Mouse (Mus musculus) heart, adult 9 months (tissue): ENCODE measurements around the gene Rictor.

Source experiments
- DNase-seq, 2 experiments: peaks; one replicate each; pipeline ENCODE4 v3.0.0; 2022; ENCODE audit warnings: low spot score in 2 of 2

The Rictor gene

DNA sequence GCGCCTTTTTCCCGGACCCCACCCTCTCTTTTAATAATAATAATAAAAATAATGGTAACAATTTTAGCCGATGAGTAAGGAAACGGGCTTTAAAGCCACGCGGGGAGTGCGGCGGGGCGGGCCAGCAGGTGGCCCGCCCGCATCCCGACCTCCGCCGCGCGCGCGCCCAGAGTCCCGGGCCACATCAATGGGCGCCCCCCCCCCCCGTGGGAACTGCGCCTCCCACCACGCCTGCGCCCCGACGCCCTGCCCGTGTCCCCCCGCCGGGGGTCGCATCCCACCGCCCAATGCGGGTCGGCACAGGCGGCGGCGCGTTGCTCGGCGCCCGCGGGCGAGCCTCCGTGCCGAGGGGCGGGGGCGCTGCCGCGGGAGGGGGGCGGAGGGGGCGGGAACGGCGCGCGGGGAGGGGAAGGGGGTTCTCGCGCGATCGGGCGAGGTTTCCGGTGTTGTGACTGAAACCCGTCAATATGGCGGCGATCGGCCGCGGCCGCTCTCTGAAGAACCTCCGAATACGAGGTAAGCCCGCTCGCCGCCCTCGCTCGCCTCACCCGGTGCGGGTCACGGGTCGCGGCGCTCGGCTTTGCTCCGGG is at the start of gene Rictor:
Gene Rictor, plus strand, starts transcription at position 444 of the 590 bp plus-strand sequence.
- DNase-seq = peak; percentile 65 to 76

DNA sequence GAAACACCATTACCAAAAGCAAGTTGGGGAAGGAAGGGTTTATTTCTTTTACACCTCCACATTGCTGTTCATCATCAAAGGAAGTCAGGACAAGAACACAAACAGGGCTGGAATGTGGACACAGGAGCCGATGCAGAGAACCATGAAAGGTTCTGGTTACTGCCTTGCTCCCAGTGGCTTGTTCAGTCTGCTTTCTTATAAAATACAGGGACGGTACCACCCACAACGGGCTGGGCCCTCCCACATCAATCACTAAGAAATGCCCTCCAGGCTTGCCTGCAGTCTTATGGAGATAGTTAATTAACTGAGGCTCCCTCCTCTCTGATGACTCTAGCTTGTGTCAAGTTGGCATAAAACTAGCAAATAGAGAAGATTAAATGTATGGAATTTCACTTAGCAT is 46.2 kb upstream of the Rictor start:
- no peak for DNase-seq

DNA sequence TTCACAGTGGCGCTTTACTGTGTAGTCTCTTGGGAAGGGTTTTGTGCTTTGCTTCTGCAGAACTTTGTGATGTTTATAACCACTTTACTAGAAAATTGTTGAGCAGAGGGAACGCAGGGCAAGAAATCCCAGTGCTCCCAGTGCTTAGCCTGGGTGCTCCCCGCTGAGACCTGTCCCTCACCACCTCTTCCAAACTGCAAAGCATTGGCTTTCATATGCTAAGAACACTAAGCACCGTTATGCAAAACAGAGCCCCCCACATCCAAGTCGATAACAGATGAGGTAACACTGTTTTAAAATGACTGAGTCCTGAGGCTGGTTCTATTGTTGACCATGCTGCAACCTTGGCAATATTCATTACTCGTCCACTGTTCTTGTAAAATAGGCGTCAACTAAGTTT is 44.2 kb upstream of the Rictor start:
- no peak for DNase-seq

DNA sequence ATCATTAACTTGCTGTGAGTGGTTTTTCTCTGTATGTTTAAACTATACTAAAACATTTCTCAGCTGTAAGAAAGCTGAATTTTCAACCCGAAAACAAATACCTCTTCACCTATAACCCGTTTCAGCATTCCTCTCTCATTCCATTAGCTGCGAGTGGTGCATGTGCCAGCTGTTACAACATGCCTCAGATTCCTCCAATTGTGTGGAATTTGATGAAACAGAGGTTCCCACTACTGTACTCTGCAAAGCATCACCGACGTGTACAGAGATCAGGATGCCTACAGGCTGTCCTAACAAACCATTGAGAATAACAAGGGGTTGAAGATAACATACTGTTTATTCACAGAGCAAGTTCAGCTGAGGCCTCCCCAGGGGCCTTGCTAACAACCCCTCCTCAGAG is 42.1 kb upstream of the Rictor start:
- DNase-seq = no peak

- DNase-seq = no peak
Measured at GRCm38 (mm10) chr15:6668793-6669437, 39.3 kb upstream of the Rictor start.

DNA sequence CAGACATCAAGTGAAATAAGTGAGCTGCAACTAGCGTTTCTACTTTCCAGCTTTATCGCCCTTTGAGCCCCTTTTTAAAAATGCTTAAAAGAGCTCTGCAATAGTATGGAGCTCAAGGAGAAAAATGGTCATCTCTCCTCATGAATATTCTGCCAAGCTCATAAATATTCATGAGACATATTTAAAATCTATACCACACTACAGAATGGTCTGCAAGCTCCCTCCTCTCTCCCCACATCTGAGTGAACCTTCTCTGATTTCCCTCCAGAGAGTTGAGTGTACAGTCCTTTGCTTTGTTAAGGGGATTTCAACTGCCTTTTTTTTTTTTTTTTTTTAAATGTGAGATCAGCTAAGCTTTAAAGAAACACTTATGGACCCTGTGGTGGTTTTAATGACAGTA is 29.7 kb upstream of the Rictor start:
- DNase-seq = no peak

GRCm38 (mm10) chr15:6702164-6702563 is 6.0 kb upstream of the Rictor start:
- no peak for DNase-seq

GRCm38 (mm10) chr15:6705351-6705901 is 2.8 kb upstream of the Rictor start:
- no peak for DNase-seq

DNA sequence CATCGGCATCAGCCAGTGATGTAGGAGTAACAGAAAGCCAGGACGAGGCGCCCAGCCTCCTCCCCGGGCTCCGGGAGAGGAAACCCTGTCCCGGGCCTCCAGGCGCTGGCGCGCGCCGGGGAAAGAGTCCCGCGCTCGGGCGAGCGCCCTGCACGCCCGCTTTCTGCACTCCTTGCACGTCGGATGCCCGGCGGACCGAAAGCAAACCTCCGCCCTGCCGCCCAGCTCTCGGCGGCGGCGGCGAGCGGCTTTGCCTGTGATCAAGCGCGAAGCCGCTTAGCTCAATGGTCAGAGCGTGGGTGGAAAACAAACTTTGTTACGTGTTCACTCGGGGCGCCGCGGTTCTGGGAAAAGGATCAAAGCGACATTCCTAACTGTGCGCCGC is 636 bp upstream of the Rictor start:
- peak; percentile 55 to 68 for DNase-seq

- DNase-seq = no peak
Measured at GRCm38 (mm10) chr15:6708526-6709441, 605 bp downstream of the Rictor start.

- no peak for DNase-seq
Measured at GRCm38 (mm10) chr15:6709618-6710017, 1.4 kb downstream of the Rictor start.

GRCm38 (mm10) chr15:6710341-6710740 is 2.2 kb downstream of the Rictor start:
- DNase-seq = no peak

- no peak for DNase-seq
Measured at GRCm38 (mm10) chr15:6711226-6711625, 3.0 kb downstream of the Rictor start.

DNA sequence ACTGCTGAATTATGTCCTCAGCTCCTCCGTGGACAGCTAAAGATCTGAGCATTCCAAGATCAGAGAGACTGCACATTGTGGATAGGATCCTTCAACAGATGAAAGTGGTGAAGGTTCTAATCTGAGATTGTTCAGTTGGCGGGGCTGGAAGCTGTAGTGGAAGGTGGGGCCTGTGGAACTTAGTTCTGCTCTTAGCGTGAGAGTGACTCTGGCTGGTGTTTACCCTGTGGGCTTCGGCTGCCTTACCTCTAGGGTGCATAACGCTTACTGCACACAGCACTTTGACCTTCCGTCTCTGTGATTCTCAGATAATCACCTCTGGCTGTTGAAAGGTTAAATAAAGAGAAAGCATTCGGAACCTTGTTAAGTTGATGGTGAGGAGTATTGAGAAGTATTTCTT is 6.6 kb downstream of the Rictor start:
- no peak for DNase-seq

GRCm38 (mm10) chr15:6715237-6715636 is 7.1 kb downstream of the Rictor start:
- DNase-seq = no peak

GRCm38 (mm10) chr15:6721385-6721784 is 13.2 kb downstream of the Rictor start:
- DNase-seq = no peak

- DNase-seq = no peak
Measured at GRCm38 (mm10) chr15:6721802-6722201, 13.6 kb downstream of the Rictor start.

- DNase-seq = no peak
Measured at GRCm38 (mm10) chr15:6722405-6723176, 14.4 kb downstream of the Rictor start.

- DNase-seq = no peak
Measured at GRCm38 (mm10) chr15:6723338-6723737, 15.2 kb downstream of the Rictor start.

- no peak for DNase-seq
Measured at GRCm38 (mm10) chr15:6724442-6724841, 16.3 kb downstream of the Rictor start.

DNA sequence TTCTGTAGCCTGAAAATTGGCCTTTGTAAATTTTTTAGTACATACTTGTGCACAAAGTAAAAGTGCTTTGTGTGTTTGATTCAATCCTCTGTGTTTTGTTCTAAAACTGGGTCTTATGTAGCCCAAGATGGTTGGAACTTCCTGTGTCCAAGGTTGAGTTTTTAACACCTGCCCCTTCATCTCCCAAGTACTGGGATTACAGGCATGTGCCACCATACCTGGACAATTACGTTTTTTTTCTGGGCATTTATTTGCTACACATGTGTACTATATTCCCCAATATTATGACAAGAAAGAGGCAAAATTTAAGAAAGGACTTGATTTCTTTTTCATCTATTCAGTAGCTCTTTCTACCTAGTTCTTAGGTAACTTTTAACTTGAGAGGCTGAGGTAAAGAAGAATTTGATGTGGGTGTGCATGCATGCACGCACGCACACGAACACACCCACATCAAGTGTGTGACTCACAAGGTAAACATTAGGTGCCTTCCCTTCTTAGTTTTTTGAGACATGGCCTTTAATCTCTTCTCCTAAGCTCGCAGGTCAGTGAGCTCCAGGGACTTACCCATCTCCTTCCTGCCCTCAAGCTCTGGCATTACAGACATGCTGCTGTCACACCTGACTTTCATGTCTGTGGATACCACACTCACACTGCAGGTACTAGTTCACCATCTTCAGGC is 18.1 kb downstream of the Rictor start:
- DNase-seq = no peak
